Mouse (Mus musculus) heart, postnatal 25 days (tissue): ENCODE measurements at regions not wholly inside any gene's neighbourhood (a gene's known extent, or its start where the extent isn't known, plus 50 kb on each side); places are given as distances from the start of the nearest gene placed in this dataset.

Experiments
- DNase-seq: peaks from one replicate; pipeline ENCODE4 v3.0.0; 2022; ENCODE audit warnings: low spot score
- intact Hi-C: fragments of 180-260 bp; cut with DNase I; formaldehyde crosslinking; loops from one replicate; pipeline ENCODE4 v1.15.1; 2025

- intact Hi-C loops: no loop called here
- DNase-seq: no peak
These were observed 115.7 kb upstream of the Nrp1 start for GRCm38 (mm10) chr8:128242465-128243251.

GRCm38 (mm10) chr8:128251723-128252122 lies 106.7 kb upstream of the Nrp1 start:
- intact Hi-C loops: no loop called here
- DNase-seq: no peak

GRCm38 (mm10) chr8:128260836-128261235 lies 97.6 kb upstream of the Nrp1 start:
- no peak for DNase-seq
- intact Hi-C loops: loop anchor here (10.0 kb wide), 1 partner anchor 234 kb away; no protein-coding TSS in a partner anchor

GRCm38 (mm10) chr8:128261367-128261766 lies 97.0 kb upstream of the Nrp1 start:
- intact Hi-C loops: loop anchor here (10.0 kb wide), 1 partner anchor 233 kb away; no protein-coding TSS in a partner anchor
- DNase-seq: no peak

- no peak for DNase-seq
- intact Hi-C loops: loop anchor here (10.0 kb wide), 1 partner anchor 231 kb away; no protein-coding TSS in a partner anchor
These were observed 95.0 kb upstream of the Nrp1 start for GRCm38 (mm10) chr8:128263251-128263947.

- intact Hi-C loops: loop anchor here (10.0 kb wide), 1 partner anchor 228 kb away; no protein-coding TSS in a partner anchor
- no peak for DNase-seq
These were observed 91.1 kb upstream of the Nrp1 start for GRCm38 (mm10) chr8:128267261-128267660.

GRCm38 (mm10) chr8:128268010-128268409 lies 90.4 kb upstream of the Nrp1 start:
- intact Hi-C loops: loop anchor here (2.0 to 10.0 kb wide), 2 partner anchors 89 to 227 kb away; no protein-coding TSS in a partner anchor
- DNase-seq: no peak

- intact Hi-C loops: loop anchor here (2.0 to 10.0 kb wide), 2 partner anchors 87 to 225 kb away; no protein-coding TSS in a partner anchor
- no peak for DNase-seq
These were observed 88.9 kb upstream of the Nrp1 start for GRCm38 (mm10) chr8:128269546-128269945.

GRCm38 (mm10) chr8:128272866-128273344 lies 85.5 kb upstream of the Nrp1 start:
- intact Hi-C loops: no loop called here
- peak; percentile 49 for DNase-seq

- intact Hi-C loops: no loop called here
- DNase-seq: no peak
These were observed 81.9 kb upstream of the Nrp1 start for GRCm38 (mm10) chr8:128276475-128276874.

GRCm38 (mm10) chr8:128282802-128283201 lies 75.6 kb upstream of the Nrp1 start:
- no peak for DNase-seq
- intact Hi-C loops: no loop called here

GRCm38 (mm10) chr8:128283365-128283764 lies 75.0 kb upstream of the Nrp1 start:
- intact Hi-C loops: no loop called here
- no peak for DNase-seq

GRCm38 (mm10) chr8:128284816-128285215 lies 73.6 kb upstream of the Nrp1 start:
- intact Hi-C loops: no loop called here
- DNase-seq: no peak

- DNase-seq: no peak
- intact Hi-C loops: no loop called here
These were observed 68.3 kb upstream of the Nrp1 start for GRCm38 (mm10) chr8:128290076-128290475.

- DNase-seq: no peak
- intact Hi-C loops: no loop called here
These were observed 66.0 kb upstream of the Nrp1 start for GRCm38 (mm10) chr8:128292394-128292793.

- intact Hi-C loops: no loop called here
- DNase-seq: no peak
These were observed 61.5 kb upstream of the Nrp1 start for GRCm38 (mm10) chr8:128296728-128297380.

- intact Hi-C loops: no loop called here
- DNase-seq: no peak
These were observed 56.1 kb upstream of the Nrp1 start for GRCm38 (mm10) chr8:128302322-128302721.
